Mouse (Mus musculus) small intestine, adult 2 months (tissue): Measurements from ENCODE around the gene Slc38a1. TPM values are rescaled to one million over a fixed set of nuclear protein-coding genes. Genes with fewer than 3 reads are reported as not detected.

Experiments
- H3K27ac ChIP-seq: fragments of 200-500 bp; 2 replicates; pipeline ENCODE4 v1.5.1; 2012; ENCODE audit warnings: low read depth, low read length, control low read depth, inconsistent platforms; ENCODE audit not compliant: insufficient read depth
- H3K27me3 ChIP-seq: fragments of 200-500 bp; 2 replicates; pipeline ENCODE4 v1.6.1; 2012; ENCODE audit warnings: mild to moderate bottlenecking, moderate library complexity, low read length, inconsistent platforms; ENCODE audit not compliant: control insufficient read depth, insufficient read depth
- H3K36me3 ChIP-seq: fragments of 200-500 bp; 2 replicates; pipeline ENCODE4 v1.6.1; 2012; ENCODE audit warnings: mild to moderate bottlenecking, low read length, control low read depth, inconsistent platforms; ENCODE audit not compliant: control insufficient read depth, insufficient read depth
- H3K4me1 ChIP-seq: fragments of 200-500 bp; 2 replicates; pipeline ENCODE4 v1.6.1; 2012; ENCODE audit warnings: low read length, inconsistent platforms, mixed read lengths; ENCODE audit not compliant: control insufficient read depth, insufficient read depth, insufficient read length
- H3K4me3 ChIP-seq: fragments of 200-500 bp; 2 replicates; pipeline ENCODE4 v1.5.1; 2012; ENCODE audit warnings: low read depth, mild to moderate bottlenecking, control low read depth, inconsistent platforms, low read length, moderate library complexity
- CTCF ChIP-seq: fragments of 200-500 bp; IDR thresholded peaks from 2 replicates; pipeline ENCODE4 v1.5.1; 2012; ENCODE audit warnings: low read depth, mild to moderate bottlenecking, control low read depth, inconsistent platforms, low read length, moderate library complexity, mixed read lengths; ENCODE audit not compliant: insufficient replicate concordance, insufficient read length; ENCODE audit errors: extremely low read depth
- POLR2A ChIP-seq: fragments of 200-500 bp; IDR thresholded peaks from 2 replicates; pipeline ENCODE4 v1.6.1; 2012; ENCODE audit warnings: low read depth, mild to moderate bottlenecking, control low read depth, inconsistent platforms, low read length, moderate library complexity
- WGBS: fragments of 180-500 bp; shearing (Covaris S2); methylation state at CpG from one replicate; pipeline ENCODE4 v1.1.7; 2018; 5-methylcytosine and 5-hydroxymethylcytosine counted together
- polyA plus RNA-seq: library from polyadenylated mRNA; depleted of rRNA; stranded (reverse); fragments of >200 nt; gene quantifications from 2 replicates; pipeline ENCODE4 v1.2.3, GENCODE M21; 2012

Slc38a1 gene
- polyA plus RNA-seq, 1 experiment = 15.0 TPM

DNA sequence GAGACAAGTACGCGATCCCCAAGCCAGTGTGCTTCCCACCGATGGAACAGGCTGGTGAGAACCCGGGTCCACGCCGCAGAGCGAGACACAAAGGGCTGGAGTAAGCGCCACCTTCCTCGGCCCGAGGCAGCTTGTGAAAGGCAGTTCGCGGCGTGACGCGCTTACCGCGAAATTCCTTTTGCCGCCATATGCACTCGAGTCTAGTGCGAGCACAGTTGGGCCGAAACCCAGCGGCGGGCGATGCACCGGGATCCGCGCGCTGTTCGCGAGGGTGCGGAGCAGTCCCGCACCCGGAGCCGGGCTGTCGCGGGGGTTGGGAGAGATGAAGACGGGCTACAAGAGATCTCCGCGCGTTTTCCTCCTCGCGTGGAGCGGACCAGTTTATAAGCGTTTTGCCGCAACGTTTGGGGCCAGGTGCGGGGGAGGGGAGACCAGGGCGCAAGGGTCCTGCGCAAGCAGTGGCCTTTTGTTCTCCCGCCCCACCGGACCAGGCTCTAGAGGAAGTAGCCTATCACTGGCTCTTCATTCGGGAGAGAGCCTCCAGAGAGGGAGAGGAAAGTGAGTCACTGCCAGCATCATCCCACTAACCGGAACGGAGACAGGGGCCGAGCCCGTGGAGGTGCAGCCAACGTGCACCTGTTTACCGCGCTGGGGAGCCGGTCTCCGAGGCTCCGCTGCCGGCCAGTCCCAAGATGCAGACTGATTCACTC lies 1.4 kb downstream of the Slc38a1 start:
- peak overlapping the region; percentile 86 for H3K4me3 ChIP-seq
- H3K4me1 ChIP-seq = peaks cover 2% of the 10 kb centered on the region; the same call in 1 of the 2 replicates
- no peaks in the 10 kb centered on the region for H3K36me3 ChIP-seq
- under 1% methylated on average over 63 of the region's 63 CpGs for WGBS
- H3K27ac ChIP-seq = peak overlapping the region; percentile 78
- no peaks in the 10 kb centered on the region for H3K27me3 ChIP-seq
- TF ChIP-seq POLR2A (no peak), CTCF (no peak)

DNA sequence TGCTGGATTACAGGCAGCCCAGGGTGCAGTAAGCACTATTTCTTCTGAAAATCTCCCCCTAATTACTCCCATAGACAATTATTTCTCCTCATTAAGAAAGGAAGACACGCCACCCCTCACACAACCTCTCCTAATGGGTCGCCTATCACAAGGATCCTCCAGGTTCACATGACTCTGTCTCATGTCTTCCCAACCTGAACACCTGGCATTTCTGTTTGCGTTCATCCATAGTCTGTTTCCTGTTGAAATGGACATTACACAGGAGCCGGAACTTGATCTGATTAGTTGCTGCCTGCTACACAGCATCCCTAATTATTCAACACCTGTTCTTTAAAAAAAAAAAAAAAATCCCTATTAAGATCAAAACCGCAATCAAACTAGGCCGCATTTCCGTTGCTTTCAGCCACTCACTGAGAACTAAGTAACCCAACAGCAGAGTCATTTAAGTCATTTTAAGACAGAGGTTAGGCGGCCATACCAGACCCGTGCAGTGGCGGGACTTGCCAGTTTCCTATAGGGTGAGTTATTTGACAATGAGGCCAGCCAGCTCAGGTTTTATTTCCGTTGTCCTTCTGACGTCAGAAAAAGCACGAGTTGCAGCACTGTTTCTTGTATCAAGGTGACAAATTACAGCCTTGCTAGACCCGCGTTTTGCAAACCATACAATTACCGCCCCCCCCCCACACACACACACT lies 2.3 kb downstream of the Slc38a1 start:
- Histone ChIP-seq H3K4me3 (peak overlapping the region; percentile 86), H3K27ac (peak overlapping the region; percentile 78), H3K36me3 (no peaks in the 10 kb centered on the region), H3K4me1 (peaks cover 2% of the 10 kb centered on the region; the same call in 1 of the 2 replicates), H3K27me3 (no peaks in the 10 kb centered on the region)
- TF ChIP-seq CTCF (no peak), POLR2A (no peak)
- 11% methylated on average over 16 of the region's 16 CpGs for whole genome bisulfite sequencing

DNA sequence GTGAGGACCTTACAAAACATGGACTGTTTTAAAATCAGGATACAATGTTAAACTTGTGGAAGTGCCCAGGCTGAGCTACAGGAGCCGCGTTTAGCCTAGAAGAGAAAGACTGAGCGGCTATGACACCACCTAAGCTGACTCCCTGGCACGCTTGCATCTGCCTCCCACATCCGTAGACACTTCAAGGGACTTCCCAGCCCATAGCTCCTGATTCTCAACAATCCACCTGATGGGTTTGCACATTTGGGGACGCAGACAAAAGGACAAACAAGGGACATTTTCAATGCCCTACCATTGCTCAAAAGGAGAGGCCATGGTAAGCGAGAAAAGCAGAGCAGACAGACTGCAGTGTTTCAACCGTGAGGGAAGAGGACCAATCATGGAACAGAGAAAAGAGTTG lies 3.1 kb downstream of the Slc38a1 start:
- H3K27ac ChIP-seq = no peak overlapping the region

DNA sequence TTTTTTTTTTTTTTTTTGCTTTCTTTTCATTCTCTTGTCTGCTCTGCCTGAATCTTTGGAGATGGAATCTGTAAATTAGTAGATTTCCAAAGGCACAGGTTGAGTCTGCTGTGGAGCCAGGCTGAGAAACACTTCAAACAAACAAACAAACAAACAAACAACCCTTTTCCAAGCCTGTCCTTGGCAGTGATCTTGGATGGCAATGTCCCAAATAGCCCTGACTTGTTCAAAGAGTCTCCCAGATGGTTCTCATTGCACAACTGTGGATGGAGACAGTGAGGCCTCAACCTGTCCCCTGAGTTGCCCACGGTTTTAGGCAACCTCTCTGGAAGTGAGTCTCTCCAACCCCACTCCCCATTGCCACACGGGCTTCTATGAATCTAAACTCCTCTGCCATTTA lies 4.1 kb downstream of the Slc38a1 start:
- WGBS = 66% methylated on average over 2 of the region's 2 CpGs
- H3K36me3 ChIP-seq = no peaks in the 10 kb centered on the region
- no peaks in the 10 kb centered on the region for H3K27me3 ChIP-seq
- no peak overlapping the region for H3K4me3 ChIP-seq
- no peak overlapping the region for H3K27ac ChIP-seq
- TF ChIP-seq CTCF (no peak), POLR2A (no peak)
- H3K4me1 ChIP-seq = peaks cover 2% of the 10 kb centered on the region; the same call in 1 of the 2 replicates

More for the DNA sequence above, 3.1 kb downstream of the Slc38a1 start:
- WGBS = 66% methylated on average over 8 of the region's 8 CpGs
- no peak for TF ChIP-seq POLR2A
- TF ChIP-seq CTCF = no peak
- H3K4me1 ChIP-seq = peaks cover 2% of the 10 kb centered on the region; the same call in 1 of the 2 replicates
- H3K36me3 ChIP-seq = no peaks in the 10 kb centered on the region
- H3K4me3 ChIP-seq = no peak overlapping the region
- H3K27me3 ChIP-seq = no peaks in the 10 kb centered on the region

DNA sequence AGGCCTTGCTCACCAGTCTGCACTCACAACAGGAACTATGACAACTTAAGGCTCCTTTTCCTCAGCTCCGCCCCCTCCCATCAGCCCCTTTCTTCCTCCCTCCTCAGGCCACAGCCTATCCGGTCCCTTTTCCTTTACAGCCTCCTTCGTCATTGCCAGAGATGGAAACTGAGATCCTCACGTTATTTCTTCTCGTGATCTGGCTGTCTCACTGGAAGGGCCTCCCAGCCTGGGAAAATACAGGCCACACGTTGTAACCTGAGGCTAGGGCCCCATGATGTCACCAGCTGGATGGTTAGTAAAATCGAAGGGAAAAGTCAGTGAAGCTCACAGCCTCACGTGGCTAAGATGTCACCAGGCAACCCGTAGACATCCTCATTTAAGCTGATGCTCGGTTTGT lies 4.5 kb downstream of the Slc38a1 start:
- 62% methylated on average over 10 of the region's 10 CpGs for WGBS
- no peak overlapping the region for H3K27ac ChIP-seq
- peak overlapping the region; percentile 8; the same call in 1 of the 2 replicates for H3K4me3 ChIP-seq
- peaks cover 2% of the 10 kb centered on the region; the same call in 1 of the 2 replicates for H3K4me1 ChIP-seq
- no peaks in the 10 kb centered on the region for H3K36me3 ChIP-seq
- no peak for TF ChIP-seq POLR2A
- TF ChIP-seq CTCF = no peak
- no peaks in the 10 kb centered on the region for H3K27me3 ChIP-seq

DNA sequence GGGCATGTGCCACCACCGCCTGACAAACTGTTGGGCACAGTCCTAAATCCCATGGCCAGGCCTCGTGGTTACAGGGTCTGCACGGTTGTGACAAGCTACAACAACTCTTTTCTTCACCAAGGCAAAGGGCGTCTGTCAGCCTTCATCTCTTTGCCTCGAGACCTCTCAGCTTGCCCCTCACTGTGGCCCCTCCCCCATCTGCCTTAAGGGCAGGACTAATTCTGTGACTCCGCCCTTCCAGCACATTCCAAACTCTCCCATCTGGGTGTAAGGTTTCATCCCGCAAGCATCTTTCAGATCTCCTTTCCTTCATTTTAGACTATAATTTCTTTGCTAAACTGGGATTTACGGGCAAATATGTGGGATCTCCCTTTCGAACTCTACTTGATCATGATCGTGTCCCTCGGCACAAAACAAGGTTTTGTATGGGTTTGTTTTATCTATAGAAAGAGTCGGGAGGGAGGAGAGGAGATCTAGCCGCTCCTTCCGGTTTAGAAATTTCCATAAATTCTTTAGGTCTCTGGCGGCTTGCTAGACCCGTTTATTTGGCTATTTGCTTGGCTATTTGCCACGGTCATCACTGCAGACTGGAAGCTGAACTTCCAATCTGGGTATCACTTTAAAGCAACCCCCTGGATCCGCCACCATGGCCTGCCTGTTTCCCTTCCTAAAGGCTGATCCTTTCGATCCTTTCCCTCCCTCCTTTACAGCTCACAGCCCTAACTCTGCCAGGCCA lies 7.9 kb downstream of the Slc38a1 start:
- no peaks in the 10 kb centered on the region for H3K27me3 ChIP-seq
- H3K27ac ChIP-seq = no peak overlapping the region
- H3K4me3 ChIP-seq = no peak overlapping the region
- H3K4me1 ChIP-seq = no peaks in the 10 kb centered on the region
- no peaks in the 10 kb centered on the region for H3K36me3 ChIP-seq
- no peak for TF ChIP-seq POLR2A
- no peak for TF ChIP-seq CTCF
- 84% methylated on average over 19 of the region's 19 CpGs for WGBS
